Mouse (Mus musculus) heart, postnatal 36 days (tissue): ENCODE measurements around the gene Tst. TPM values are rescaled to one million over a fixed set of nuclear protein-coding genes. Genes with fewer than 3 reads are reported as not detected.

Experiments used
- DNase-seq, 2 experiments: peaks; one replicate each; pipeline ENCODE4 v3.0.0; 2021 to 2022
- intact Hi-C: fragments of 180-260 bp; cut with DNase I; formaldehyde crosslinking; loops from one replicate; pipeline ENCODE4 v1.15.1; 2025
- total RNA-seq, 2 experiments: library from RNA; stranded (reverse); gene quantifications; 2 replicates each; pipeline ENCODE4 v1.2.3; 2021

Tst gene
- total RNA-seq, 2 experiments from 2014 or later = 20.2 to 24.4 TPM

- intact Hi-C loops = no loop called here
- DNase-seq = no peak
These were observed 54.0 kb downstream of the Tst start for GRCm38 (mm10) chr15:78351586-78352165.

Other genes with a start within 250 kb of the Tst start
- 10 to 100 TPM; 11.4 to 13.4 TPM for gene Ift27, start 231.8 kb downstream of the Tst start, total RNA-seq
- under 1 TPM; 0.42 to 0.57 TPM for gene Pvalb, start 199.5 kb downstream of the Tst start, total RNA-seq
- 1 to 10 TPM; 1.0 to 3.2 TPM for gene Ncf4, start 161.1 kb downstream of the Tst start, total RNA-seq
- gene Csf2rb2, start 100.2 kb downstream of the Tst start, total RNA-seq = under 1 TPM; 0.68 to 0.86 TPM
- gene Csf2rb, start 80.2 kb downstream of the Tst start, total RNA-seq = 1 to 10 TPM; 2.5 to 2.6 TPM
- gene Tex33, start 10.0 kb downstream of the Tst start, total RNA-seq = not detected
- gene Mpst, start 509 bp upstream of the Tst start, total RNA-seq = 10 to 100 TPM; 40.9 to 42.3 TPM
- 10 to 100 TPM; 28.0 to 30.3 TPM for gene Kctd17, start 22.7 kb upstream of the Tst start, total RNA-seq
- gene Tmprss6, start 62.7 kb upstream of the Tst start, total RNA-seq = not detected
- gene Il2rb, start 89.4 kb upstream of the Tst start, total RNA-seq = under 1 TPM; 0.39 to 0.54 TPM
- gene C1qtnf6, start 125.5 kb upstream of the Tst start, total RNA-seq = 10 to 100 TPM; 26.2 to 41.8 TPM
- not detected for gene Sstr3, start 138.8 kb upstream of the Tst start, total RNA-seq
- 1 to 10 TPM; 2.7 to 7.4 TPM for gene Rac2, start 166.9 kb upstream of the Tst start, total RNA-seq
- 1 to 10 TPM; 5.3 to 7.7 TPM for gene Cyth4, start 191.1 kb upstream of the Tst start, total RNA-seq